ENCODE assay signal across 8 mouse cellular contexts in the genomic region with DNA sequence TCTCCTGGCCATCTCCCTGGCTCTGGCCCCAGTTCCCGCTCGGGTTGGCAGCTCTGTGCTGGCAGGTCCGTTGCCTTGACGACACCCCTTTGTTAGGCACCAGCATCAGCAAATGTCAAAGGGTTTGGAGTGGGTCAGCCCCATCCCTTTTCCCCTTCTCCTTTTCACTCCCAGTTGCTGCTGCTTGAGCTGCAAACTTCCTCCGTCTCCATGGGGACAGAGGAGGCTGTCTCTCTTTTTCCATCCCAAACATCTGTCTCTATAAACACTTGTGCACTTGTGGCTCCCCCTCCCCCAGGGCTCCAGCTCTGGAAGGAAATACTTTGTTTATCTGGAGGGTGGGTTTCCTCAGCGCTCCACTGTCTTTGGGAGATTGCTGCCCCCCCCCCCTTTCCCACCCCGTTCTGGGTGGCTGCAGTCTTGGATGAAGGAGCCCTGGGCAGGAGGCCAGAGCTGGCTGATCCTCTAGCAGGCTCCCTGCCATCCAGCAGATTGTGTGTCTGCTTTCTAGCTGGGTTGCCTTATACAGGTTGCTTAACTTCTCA. TPM values are rescaled to one million over a fixed set of nuclear protein-coding genes. Genes with fewer than 3 reads are reported as not detected.
DNase-seq lines count a peak whose midpoint lies in the region; ATAC-seq and TF ChIP-seq lines count a peak whose summit lies in the region.

No protein-coding gene starts in this region.

- WGBS in hindbrain, embryonic 10.5 days = under 1% methylated on average over 7 of the region's 7 CpGs
- WGBS in lung, postnatal 0 days = 1% methylated on average over 7 of the region's 7 CpGs

- peak overlapping the region; percentile 31 for H3K4me3 ChIP-seq in hindbrain, embryonic 10.5 days
- no peak overlapping the region for H3K4me3 ChIP-seq in lung, postnatal 0 days (ENCODE audit: low read depth, low read length)

- H3K4me1 ChIP-seq in hindbrain, embryonic 10.5 days (replicated peaks) = peaks cover 73% of the 10 kb centered on the region
- H3K4me1 ChIP-seq in lung, postnatal 0 days (ENCODE audit: insufficient read depth, low read depth, low read length) = peaks cover 27% of the 10 kb centered on the region; the same call in 1 of the 2 replicates

- peak overlapping the region; percentile 86 for H3K27ac ChIP-seq in hindbrain, embryonic 10.5 days
- peak overlapping the region; percentile 52; the same call in 1 of the 2 replicates for H3K27ac ChIP-seq in lung, postnatal 0 days (ENCODE audit: low read length)

- TF ChIP-seq EP300 in lung, postnatal 0 days (IDR thresholded peaks at IDR 0.05) = peak; percentile 92

- no peak overlapping the region for H3K4me2 ChIP-seq in lung, postnatal 0 days (replicated peaks; ENCODE audit: low read depth, low read length)

- peaks cover 34% of the 10 kb centered on the region for H3K27me3 ChIP-seq in hindbrain, embryonic 10.5 days (ENCODE audit: insufficient read depth, poor library complexity, severe bottlenecking)
- H3K27me3 ChIP-seq in lung, postnatal 0 days (replicated peaks; ENCODE audit: insufficient read depth, low read length) = no peaks in the 10 kb centered on the region

- ATAC-seq in lung, postnatal 0 days = peak; percentile 87

- DNase-seq in Muller cell, postnatal 12 days (ENCODE audit: inconsistent ontology term) = peak; percentile 80
- peak; percentile 69 for DNase-seq in cerebellum, adult 8-10 months
- DNase-seq in forelimb bud, embryonic 11.5 days (ENCODE audit: low read depth, low spot score) = peak; percentile 71
- peak; percentile 92 for DNase-seq in hindbrain, embryonic 10.5 days (ENCODE audit: low spot score)
- DNase-seq in layer of hippocampus, postnatal 10 days (ENCODE audit: low spot score in 2 of 2) = peak; percentile 79 to 84
- peak; percentile 95 for DNase-seq in lung, postnatal 0 days (ENCODE audit: low spot score)
- DNase-seq in right cerebral cortex, adult 2 months (ENCODE audit: low spot score in 2 of 2) = peak; percentile 59 to 84
- no peak for DNase-seq in spleen, adult 18-20 months

- no peaks in the 10 kb centered on the region for H3K9me3 ChIP-seq in hindbrain, embryonic 10.5 days
- no peaks in the 10 kb centered on the region for H3K9me3 ChIP-seq in lung, postnatal 0 days (ENCODE audit: low read length)

- H3K36me3 ChIP-seq in hindbrain, embryonic 10.5 days = no peaks in the 10 kb centered on the region
- no peaks in the 10 kb centered on the region for H3K36me3 ChIP-seq in lung, postnatal 0 days (ENCODE audit: insufficient read depth, low read length)

- H3K9ac ChIP-seq in lung, postnatal 0 days (replicated peaks; ENCODE audit: low read depth) = no peak overlapping the region

- no peak; the same call in 1 of the 2 replicates for TF ChIP-seq CTCF in lung, postnatal 0 days (IDR thresholded peaks at IDR 0.05)

RNA-seq across cellular contexts. Expression of a gene that starts 30.0 kb away (rescaled TPM):
- 12.5 and 14.2 TPM in 2 replicates for polyA plus RNA-seq in hindbrain, embryonic 10.5 days (2016; fragmentation: Nextera tagmentation; extraction: Ambion mirVana)
- total RNA-seq in layer of hippocampus, postnatal 10 days (2021) = 1 to 10 TPM; 2.3 to 2.8 TPM
- 27.5 and 57.0 TPM in 2 replicates for polyA plus RNA-seq in lung, postnatal 0 days (2015; fragmentation: Nextera tagmentation; extraction: Ambion mirVana)

RNA-seq across cellular contexts. Expression of a gene that starts 46.3 kb away (rescaled TPM):
- polyA plus RNA-seq in hindbrain, embryonic 10.5 days (2016; fragmentation: Nextera tagmentation; extraction: Ambion mirVana) = 46.2 and 51.9 TPM in 2 replicates
- total RNA-seq in layer of hippocampus, postnatal 10 days (2021) = 10 to 100 TPM; 59.2 to 59.6 TPM
- polyA plus RNA-seq in lung, postnatal 0 days (2015; fragmentation: Nextera tagmentation; extraction: Ambion mirVana) = 88.6 and 89.5 TPM in 2 replicates

Comparison
In these comparisons a context has a peak if more than half of its experiments do, and no peak if none do; other contexts are left out.
1. DNase-seq: peak in Muller cell, postnatal 12 days (single experiment), cerebellum, adult 8-10 months (single experiment), forelimb bud, embryonic 11.5 days (single experiment), hindbrain, embryonic 10.5 days (single experiment), layer of hippocampus, postnatal 10 days (2 of 2), lung, postnatal 0 days (single experiment) and right cerebral cortex, adult 2 months (2 of 2); none in spleen, adult 18-20 months (0 of 2).